20 mouse cellular contexts compared by ENCODE assay signal in genomic region chr10:7861259-7861936, GRCm38 (mm10). TPM values are rescaled to one million over a fixed set of nuclear protein-coding genes. Genes with fewer than 3 reads are reported as not detected.
DNase-seq lines count a peak whose midpoint lies in the region; ATAC-seq and TF ChIP-seq lines count a peak whose summit lies in the region.
"Had no signal": no experiment of that assay in that cellular context is flagged by ENCODE, and none has a peak within 500 bp of the region (broad histone marks: within the 10 kb centered on the region; RNA-seq: fewer than 3 reads in every experiment).

No protein-coding gene starts in this region.

- no peak overlapping the region for H3K9ac ChIP-seq in forebrain, embryonic 11.5 days (ENCODE audit: low read length)
- H3K9ac ChIP-seq in forebrain, embryonic 14.5 days (ENCODE audit: low read length): no peak overlapping the region
- H3K9ac ChIP-seq in limb, embryonic 12.5 days (replicated peaks): no peak overlapping the region
- H3K9ac ChIP-seq: midbrain, embryonic 12.5 days; neural tube, embryonic 13.5 days had no signal

- no peaks in the 10 kb centered on the region for H3K27me3 ChIP-seq in forebrain, embryonic 11.5 days (ENCODE audit: control insufficient read depth, insufficient read depth, low read length)
- H3K27me3 ChIP-seq in forebrain, embryonic 14.5 days (replicated peaks; ENCODE audit: control insufficient read depth, insufficient read depth, low read length): no peaks in the 10 kb centered on the region
- H3K27me3 ChIP-seq in limb, embryonic 12.5 days: peaks cover 6% of the 10 kb centered on the region

- ATAC-seq in forebrain, embryonic 11.5 days (replicated peaks; ENCODE audit: low FRiP score): no peak
- ATAC-seq in forebrain, embryonic 14.5 days: no peak
- ATAC-seq in limb, embryonic 12.5 days (ENCODE audit: insufficient number of reproducible peaks, insufficient read depth, low FRiP score, low TSS enrichment, low read depth): peak; percentile 82
- ATAC-seq: forebrain, embryonic 16.5 days had no signal

- H3K36me3 ChIP-seq in forebrain, embryonic 11.5 days (ENCODE audit: control insufficient read depth, insufficient read depth, low read length): no peaks in the 10 kb centered on the region
- no peaks in the 10 kb centered on the region for H3K36me3 ChIP-seq in forebrain, embryonic 14.5 days (ENCODE audit: control insufficient read depth, insufficient read depth, low read length)
- H3K36me3 ChIP-seq in limb, embryonic 12.5 days: no peaks in the 10 kb centered on the region
- H3K36me3 ChIP-seq: G1E; midbrain, embryonic 12.5 days; neural tube, embryonic 13.5 days had no signal

- H3K4me2 ChIP-seq in forebrain, embryonic 11.5 days (ENCODE audit: low read depth, low read length, severe bottlenecking): no peak overlapping the region
- no peak overlapping the region for H3K4me2 ChIP-seq in forebrain, embryonic 14.5 days (ENCODE audit: low read length)
- H3K4me2 ChIP-seq in limb, embryonic 12.5 days: no peak overlapping the region
- H3K4me2 ChIP-seq: midbrain, embryonic 12.5 days; neural tube, embryonic 13.5 days had no signal

- H3K4me3 ChIP-seq in forebrain, embryonic 11.5 days (ENCODE audit: low read depth, low read length): no peak overlapping the region
- no peak overlapping the region for H3K4me3 ChIP-seq in forebrain, embryonic 14.5 days (ENCODE audit: low read depth, low read length)
- H3K4me3 ChIP-seq in limb, embryonic 12.5 days (replicated peaks): no peak overlapping the region
- H3K4me3 ChIP-seq in gastrocnemius, adult 2 months: no peak overlapping the region
- H3K4me3 ChIP-seq: erythroblast, embryonic 14.5 days; midbrain, embryonic 12.5 days; neural tube, embryonic 13.5 days had no signal

- no peaks in the 10 kb centered on the region for H3K9me3 ChIP-seq in forebrain, embryonic 11.5 days (ENCODE audit: control insufficient read depth, low read length)
- no peaks in the 10 kb centered on the region for H3K9me3 ChIP-seq in forebrain, embryonic 14.5 days (replicated peaks; ENCODE audit: control insufficient read depth, low read length)
- H3K9me3 ChIP-seq in limb, embryonic 12.5 days: no peaks in the 10 kb centered on the region
- H3K9me3 ChIP-seq: G1E; midbrain, embryonic 12.5 days; neural tube, embryonic 13.5 days had no signal

- intact Hi-C loops in gastrocnemius, adult 2 months (cut with DNase I): no loop called here
- intact Hi-C loops in left cerebral cortex, postnatal 10 days (cut with DNase I): no loop called here

- 88% methylated on average over 14 of the region's 14 CpGs for WGBS in forebrain, embryonic 11.5 days
- 73% methylated on average over 14 of the region's 14 CpGs for WGBS in forebrain, embryonic 14.5 days
- whole genome bisulfite sequencing in limb, embryonic 12.5 days: 75% methylated on average over 14 of the region's 14 CpGs

- TF ChIP-seq CTCF in gastrocnemius, adult 2 months (IDR thresholded peaks at IDR 0.05): no peak

- no peak overlapping the region for H3K27ac ChIP-seq in forebrain, embryonic 11.5 days (ENCODE audit: low read depth, low read length)
- no peak overlapping the region for H3K27ac ChIP-seq in forebrain, embryonic 14.5 days (ENCODE audit: low read depth, low read length)
- H3K27ac ChIP-seq in limb, embryonic 12.5 days: peak overlapping the region; percentile 75
- H3K27ac ChIP-seq in gastrocnemius, adult 2 months: no peak overlapping the region
- H3K27ac ChIP-seq: midbrain, embryonic 12.5 days; neural tube, embryonic 13.5 days had no signal

- peak; percentile 26 for DNase-seq in forebrain, embryonic 11.5 days (ENCODE audit: low spot score)
- no peak for DNase-seq in forebrain, embryonic 14.5 days (ENCODE audit: low spot score)
- DNase-seq in 3T3-L1 (ENCODE audit: low read depth, low spot score): peak; percentile 71
- DNase-seq in fibroblast of lung, adult 2 months (ENCODE audit: low read depth): peak; percentile 55
- no peak for DNase-seq in gastrocnemius, adult 2 months
- no peak for DNase-seq in thymus, adult 18-20 months
- no peak for DNase-seq in left cerebral cortex, postnatal 10 days (ENCODE audit: extremely low spot score in 1 of 2, low spot score in 2 of 2)
- DNase-seq: adrenal gland, postnatal 36 days; gastrocnemius, postnatal 36 days; kidney, adult 9 months; kidney, postnatal 25 days; liver; right cerebral cortex, adult 18-20 months; thymus, postnatal 4 days had no signal

- no peaks in the 10 kb centered on the region for H3K4me1 ChIP-seq in forebrain, embryonic 11.5 days (replicated peaks; ENCODE audit: control insufficient read depth, insufficient read depth, low read length)
- H3K4me1 ChIP-seq in forebrain, embryonic 14.5 days (ENCODE audit: control insufficient read depth, insufficient read depth, low read length): no peaks in the 10 kb centered on the region
- H3K4me1 ChIP-seq in limb, embryonic 12.5 days (replicated peaks): 0 out of 2 replicates have a peak, but pooled peaks cover 9% of the 10 kb centered on the region
- H3K4me1 ChIP-seq: midbrain, embryonic 12.5 days; neural tube, embryonic 13.5 days had no signal

RNA-seq across cellular contexts. Expression of gene Zc3h12d, which starts 29.1 kb away (rescaled TPM):
- 0.04 TPM in 1 of 2 replicates, not detected in the other for polyA plus RNA-seq in forebrain, embryonic 11.5 days (2014; fragmentation: Nextera tagmentation; extraction: Ambion mirVana)
- 0.05 TPM in 1 of 2 replicates, not detected in the other for polyA plus RNA-seq in forebrain, embryonic 14.5 days (2014; fragmentation: Nextera tagmentation; extraction: Ambion mirVana)
- 0.29 TPM in 2 replicates for polyA plus RNA-seq in limb, embryonic 12.5 days (2016; fragmentation: Nextera tagmentation; extraction: Ambion mirVana)
- total RNA-seq in gastrocnemius, adult 2 months (2021): under 1 TPM in 1 of 2 experiments, not detected in 1; 0.08 TPM
- under 1 TPM; 0.14 to 0.28 TPM for total RNA-seq in left cerebral cortex, postnatal 10 days (2021)
- polyA plus RNA-seq: erythroblast, embryonic 14.5 days; G1E had no signal

Comparison
In these comparisons a context has a peak if more than half of its experiments do, and no peak if none do; other contexts are left out.
1. DNase-seq: peak in forebrain, embryonic 11.5 days (single experiment), 3T3-L1 (single experiment) and fibroblast of lung, adult 2 months (single experiment); none in forebrain, embryonic 14.5 days (single experiment), gastrocnemius, adult 2 months (single experiment), thymus, adult 18-20 months (0 of 2) and left cerebral cortex, postnatal 10 days (0 of 2).